Mouse (Mus musculus): ENCODE measurements around the gene Zfp280c.

- TF ChIP-seq CTCF (IDR thresholded peaks at IDR 0.05) (peak; percentile 47), POLR2A (IDR thresholded peaks at IDR 0.05; ENCODE audit: insufficient read depth, low read depth, low read length) (no peak)
These were observed 42.7 kb upstream of the Zfp280c start for GRCm38 (mm10) chrX:48637032-48637431.

All from heart, adult 2 months (tissue).